Mouse (Mus musculus): ENCODE measurements around the gene Tbx4.

DNA sequence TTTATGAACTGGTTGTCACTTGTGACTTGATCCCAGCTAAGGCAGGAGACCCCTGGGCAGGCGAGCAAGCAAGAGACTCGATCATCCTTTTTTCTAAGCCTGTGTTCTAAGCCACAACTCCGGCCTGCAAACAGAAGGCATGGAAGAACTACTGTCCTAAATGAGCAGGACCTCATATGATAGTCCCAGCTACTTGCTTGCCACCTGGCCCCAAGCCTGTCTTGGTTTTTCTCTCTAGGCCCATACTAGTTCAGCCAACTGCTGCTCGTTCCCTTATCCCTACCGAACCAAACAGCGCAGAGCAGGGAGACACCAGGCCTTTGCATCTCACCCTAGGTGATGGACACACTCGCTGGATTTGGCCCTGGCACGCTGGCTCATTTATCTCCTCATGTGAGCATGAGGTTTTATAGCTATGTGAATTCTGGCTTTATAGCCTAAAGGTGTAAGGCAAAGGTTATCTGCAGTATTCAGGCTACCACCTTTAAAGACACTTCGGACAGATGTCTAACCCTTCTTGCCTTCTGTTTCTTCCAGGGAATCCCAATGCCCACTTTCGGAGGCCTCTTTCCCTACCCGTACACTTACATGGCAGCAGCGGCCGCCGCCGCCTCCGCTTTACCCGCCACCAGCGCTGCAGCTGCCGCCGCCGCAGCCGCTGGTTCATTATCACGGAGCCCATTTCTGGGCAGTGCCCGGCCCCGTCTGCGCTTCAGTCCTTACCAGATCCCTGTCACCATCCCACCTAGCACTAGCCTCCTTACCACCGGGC is 46.0 kb upstream of the Tbx4 start:
- no peak for TF ChIP-seq POLR2A (IDR thresholded peaks at IDR 0.05; ENCODE audit: borderline replicate concordance, low read depth, low read length)
- TF ChIP-seq CTCF (IDR thresholded peaks at IDR 0.05; ENCODE audit: low read depth, low read length), result no peak
